Mouse (Mus musculus) heart, postnatal 25 days (tissue): ENCODE data around the gene Dchs2. TPM values are rescaled to one million over a fixed set of nuclear protein-coding genes. Genes with fewer than 3 reads are reported as not detected.

Source experiments
- DNase-seq: peaks from one replicate; pipeline ENCODE4 v3.0.0; 2022; ENCODE audit warnings: low spot score
- intact Hi-C: fragments of 180-260 bp; cut with DNase I; formaldehyde crosslinking; loops from one replicate; pipeline ENCODE4 v1.15.1; 2025
- total RNA-seq, 2 experiments: library from RNA; stranded (reverse); gene quantifications; 2 replicates each; pipeline ENCODE4 v1.2.3; 2021

Dchs2 gene
- total RNA-seq, 2 experiments from 2014 or later: 0.64 to 0.70 TPM

DNA sequence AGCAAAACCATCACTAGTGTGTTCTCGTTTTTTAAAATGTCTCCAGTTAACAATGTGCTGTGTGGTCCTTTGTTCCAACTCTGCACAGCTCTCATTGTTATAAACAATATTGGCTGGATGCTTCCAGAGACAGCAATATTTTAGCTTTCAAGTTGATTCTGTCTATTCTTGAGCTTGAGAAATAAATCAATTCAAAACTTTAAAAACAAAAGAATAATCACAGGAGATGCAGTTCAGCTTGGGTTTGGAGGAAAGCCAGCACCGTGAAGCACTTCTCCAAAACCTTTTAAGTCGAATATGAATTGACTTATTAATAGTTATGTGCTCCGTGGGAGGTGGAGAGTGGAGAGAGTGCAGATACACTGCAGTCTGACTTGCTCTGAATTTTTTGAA is 20.3 kb downstream of the Dchs2 start:
- intact Hi-C loops: no loop called here
- no peak for DNase-seq

GRCm38 (mm10) chr3:83148508-83148907 is 20.8 kb downstream of the Dchs2 start:
- no peak for DNase-seq
- intact Hi-C loops: no loop called here

- DNase-seq: no peak
- intact Hi-C loops: no loop called here
Observed at GRCm38 (mm10) chr3:83155600-83155999, 27.9 kb downstream of the Dchs2 start.

DNA sequence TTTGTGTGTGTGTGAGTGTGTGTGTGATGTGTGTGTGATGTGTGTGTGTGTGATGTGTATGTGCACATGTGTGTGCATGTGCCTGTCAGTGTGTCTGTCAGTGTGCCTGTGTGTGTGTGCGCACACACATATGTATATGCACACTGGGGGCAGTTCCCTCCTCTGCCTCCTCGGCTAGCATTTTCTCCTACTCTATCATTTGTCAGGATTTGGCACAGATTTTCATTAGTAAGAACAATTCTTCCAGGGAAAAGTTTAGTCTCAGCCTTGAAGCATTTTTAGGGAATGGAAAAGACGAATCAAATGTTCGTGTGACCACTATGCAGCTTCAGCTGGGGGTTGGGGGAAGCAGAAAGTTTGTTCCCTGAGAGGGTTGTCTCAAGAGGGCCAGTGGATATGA is 28.4 kb downstream of the Dchs2 start:
- DNase-seq: no peak
- intact Hi-C loops: no loop called here

DNA sequence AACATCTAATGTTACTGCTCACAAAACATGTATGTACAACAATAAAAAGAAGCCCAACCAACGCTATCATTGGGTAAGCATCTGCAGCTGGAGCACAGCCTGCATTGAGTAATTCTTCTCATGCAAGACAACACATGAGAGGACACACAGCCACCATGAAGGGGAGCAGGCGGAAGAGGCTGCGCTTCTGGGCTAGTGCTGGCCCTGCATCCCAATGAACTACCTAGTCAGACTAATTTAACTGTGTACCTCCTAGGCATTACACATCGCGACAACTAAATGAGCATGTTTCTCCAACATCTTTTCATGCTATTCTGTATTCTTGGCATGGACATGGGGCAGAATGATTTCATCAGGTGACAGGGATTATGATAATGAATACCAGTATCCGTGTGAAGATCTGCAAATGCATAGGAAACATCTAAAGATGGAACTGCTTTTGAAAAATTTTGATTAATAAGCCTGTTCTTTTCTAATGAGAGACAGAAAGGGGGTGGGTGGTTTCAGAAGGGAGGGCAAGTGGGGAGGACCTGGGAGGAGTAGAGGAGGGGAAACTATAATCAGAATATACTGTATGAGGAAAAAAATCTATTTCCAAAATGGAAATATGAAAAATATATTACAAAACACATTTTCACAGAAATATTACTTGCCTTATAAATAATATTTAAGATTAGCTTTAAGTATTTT is 33.9 kb downstream of the Dchs2 start:
- DNase-seq: no peak
- intact Hi-C loops: no loop called here

- intact Hi-C loops: no loop called here
- no peak for DNase-seq
Observed at GRCm38 (mm10) chr3:83163676-83164075, 35.9 kb downstream of the Dchs2 start.

- intact Hi-C loops: no loop called here
- no peak for DNase-seq
Observed at GRCm38 (mm10) chr3:83185527-83185926, 57.8 kb downstream of the Dchs2 start.

GRCm38 (mm10) chr3:83191271-83191670 is 63.5 kb downstream of the Dchs2 start:
- intact Hi-C loops: no loop called here
- DNase-seq: no peak

DNA sequence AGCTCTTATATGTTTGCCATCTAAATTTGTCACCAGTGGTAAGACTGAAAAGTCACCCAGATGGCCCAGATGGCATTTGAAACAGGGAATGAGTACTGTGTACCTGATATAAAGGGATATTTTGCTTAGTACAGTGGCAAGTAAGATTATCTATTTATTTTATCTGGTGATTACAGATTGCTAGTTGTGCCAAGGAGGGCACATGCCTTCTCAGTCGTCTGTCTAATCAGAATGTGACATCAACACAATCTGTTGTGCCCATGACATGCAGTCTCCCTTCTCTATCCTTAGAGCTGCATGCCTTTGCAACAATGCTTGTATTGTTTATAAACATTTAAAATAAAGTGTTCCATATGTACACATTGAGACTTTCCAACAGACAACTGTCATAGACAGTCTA is 64.7 kb downstream of the Dchs2 start:
- intact Hi-C loops: no loop called here
- DNase-seq: no peak

- intact Hi-C loops: no loop called here
Observed at GRCm38 (mm10) chr3:83194911-83195310, 67.2 kb downstream of the Dchs2 start.

GRCm38 (mm10) chr3:83201286-83201980 is 73.7 kb downstream of the Dchs2 start:
- intact Hi-C loops: no loop called here
- no peak for DNase-seq

More at GRCm38 (mm10) chr3:83194911-83195310, 67.2 kb downstream of the Dchs2 start:
- DNase-seq: no peak

DNA sequence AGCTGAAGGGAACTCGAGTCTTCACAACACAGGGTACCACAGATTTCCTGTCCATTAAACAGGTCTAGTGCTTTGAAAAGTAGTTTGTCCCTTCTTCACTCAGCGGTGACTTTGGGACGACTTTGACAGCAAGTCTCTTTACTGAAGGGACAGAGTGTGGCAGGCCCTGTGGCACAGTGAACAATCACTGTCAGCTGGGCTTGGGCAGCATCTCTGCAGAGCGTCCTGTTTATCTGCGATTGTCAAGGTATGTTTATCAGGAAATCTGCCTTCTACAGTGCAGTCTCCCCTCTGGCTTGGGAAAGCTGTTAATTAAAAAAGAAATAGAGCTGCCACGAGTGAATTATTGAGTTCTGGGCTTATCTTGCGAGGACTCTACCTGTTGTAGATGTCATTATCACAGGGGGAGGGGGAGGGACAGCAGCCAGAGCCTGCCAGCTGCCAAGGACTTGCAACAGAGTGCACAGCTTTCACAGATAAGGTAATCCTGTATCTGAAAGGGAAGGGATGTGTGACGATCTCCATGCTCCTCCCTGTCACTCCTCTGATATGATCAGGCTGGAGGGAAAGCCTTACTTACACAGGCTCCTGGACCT is 77.4 kb downstream of the Dchs2 start:
- DNase-seq: no peak
- intact Hi-C loops: no loop called here

DNA sequence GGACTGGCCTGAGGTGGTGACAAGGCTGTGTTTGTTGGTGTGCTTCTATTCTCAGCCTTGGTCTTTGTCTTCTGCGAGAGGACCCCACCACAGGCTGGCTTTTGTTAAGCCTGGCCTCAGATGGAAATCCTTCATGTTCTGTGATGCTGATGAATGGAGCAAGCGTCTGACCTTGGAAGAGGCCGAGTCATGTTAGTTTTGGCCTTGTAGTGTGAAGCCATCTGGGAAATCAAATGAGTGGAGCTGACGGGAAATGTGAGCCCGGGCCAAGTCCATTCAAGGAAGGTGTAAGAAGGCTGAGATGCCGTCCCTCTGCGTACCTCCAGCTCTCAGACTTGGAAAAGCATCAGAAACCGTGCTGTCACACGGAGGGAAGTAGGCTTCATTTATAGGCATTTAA is 81.9 kb downstream of the Dchs2 start:
- peak; percentile 17 for DNase-seq
- intact Hi-C loops: no loop called here

- intact Hi-C loops: no loop called here
- peak; percentile 14 for DNase-seq
Observed at GRCm38 (mm10) chr3:83210210-83210609, 82.5 kb downstream of the Dchs2 start.

GRCm38 (mm10) chr3:83211939-83212338 is 84.2 kb downstream of the Dchs2 start:
- intact Hi-C loops: no loop called here
- no peak for DNase-seq

DNA sequence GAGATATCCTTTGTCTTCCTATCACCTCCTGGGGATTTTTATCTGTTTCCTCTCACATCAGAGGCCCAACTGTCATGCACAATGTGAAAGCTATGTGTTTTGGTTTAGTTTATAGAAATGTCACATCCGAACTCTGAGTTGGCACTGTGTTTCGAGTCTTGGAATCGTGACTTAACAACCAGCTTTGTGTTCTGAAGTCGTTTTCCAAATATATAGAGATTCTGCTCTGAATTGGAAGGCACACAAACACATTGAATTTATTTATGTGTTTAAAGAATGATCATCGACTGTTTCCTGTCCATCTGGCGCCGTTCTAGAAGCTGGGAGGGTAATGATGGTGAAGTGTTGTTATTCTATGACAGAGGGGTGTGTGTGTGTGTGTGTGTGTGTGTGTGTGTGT is 84.8 kb downstream of the Dchs2 start:
- intact Hi-C loops: no loop called here
- no peak for DNase-seq

DNA sequence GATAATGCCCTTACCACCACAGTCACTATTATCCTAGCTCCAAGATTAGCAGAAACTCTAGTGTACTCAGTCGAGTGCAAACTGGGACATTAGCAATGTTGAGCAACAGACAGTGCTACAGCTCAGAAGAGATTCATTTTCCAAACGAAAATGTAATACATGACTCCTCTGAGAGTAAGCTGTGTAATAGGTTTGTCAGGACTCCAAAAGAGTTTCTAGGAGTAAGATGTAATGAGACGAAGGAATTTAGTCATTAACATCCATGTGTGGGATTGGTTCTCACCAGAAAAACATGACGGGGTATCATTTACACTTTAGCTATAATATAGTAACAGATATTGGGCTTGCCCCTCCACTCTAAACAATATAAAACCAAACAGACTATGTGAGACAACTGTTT is 90.3 kb downstream of the Dchs2 start:
- DNase-seq: no peak
- intact Hi-C loops: no loop called here

- intact Hi-C loops: no loop called here
- DNase-seq: no peak
Observed at GRCm38 (mm10) chr3:83220101-83220500, 92.4 kb downstream of the Dchs2 start.

DNA sequence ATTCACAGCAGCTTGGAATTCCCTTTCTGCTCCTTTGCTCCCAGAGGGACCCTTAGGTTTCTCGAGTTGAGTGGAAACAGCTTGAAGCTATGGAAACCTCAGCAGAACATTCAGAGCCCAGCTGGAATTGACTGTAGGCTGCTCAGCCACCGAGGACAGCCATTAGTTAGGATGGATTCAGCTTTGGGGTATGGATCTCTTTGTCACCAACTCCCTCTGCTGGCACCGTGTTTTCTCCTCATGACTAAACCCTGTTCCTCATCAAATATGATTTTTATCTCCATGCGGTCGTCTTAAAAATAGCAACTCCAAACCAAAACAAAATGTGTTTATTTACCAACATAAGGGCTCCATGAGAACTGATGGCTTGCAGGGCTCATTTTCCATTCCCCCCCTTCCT is 94.4 kb downstream of the Dchs2 start:
- no peak for DNase-seq
- intact Hi-C loops: loop anchor here (1.0 kb wide), 1 partner anchor 112 kb away; no protein-coding TSS in a partner anchor

DNA sequence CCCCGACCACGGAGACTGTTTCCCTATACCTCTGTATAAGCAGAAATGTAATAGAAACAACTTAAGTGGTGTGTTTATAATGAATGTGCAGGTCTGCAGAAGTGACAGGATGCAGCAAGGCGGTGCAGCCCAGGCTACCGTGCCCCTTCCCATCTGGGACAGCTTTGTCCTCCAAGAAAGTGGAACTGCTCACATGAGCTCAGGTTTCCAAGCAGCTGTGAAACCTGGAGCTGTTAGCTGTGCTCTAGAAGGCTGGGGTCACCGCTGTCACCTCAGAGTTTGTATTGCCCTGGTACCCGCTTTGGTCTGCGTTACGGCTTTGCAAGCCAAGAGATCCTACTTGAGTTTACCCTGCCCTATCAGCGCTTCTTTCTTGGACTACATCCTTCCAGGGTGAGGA is 100.6 kb downstream of the Dchs2 start:
- intact Hi-C loops: no loop called here
- no peak for DNase-seq

GRCm38 (mm10) chr3:83230326-83230725 is 102.6 kb downstream of the Dchs2 start:
- intact Hi-C loops: no loop called here
- DNase-seq: no peak
